Mouse (Mus musculus) megakaryocyte, embryonic 14.5 days (primary cell): ENCODE measurements at regions not wholly inside any gene's neighbourhood (a gene's known extent, or its start where the extent isn't known, plus 50 kb on each side); places are given as distances from the start of the nearest gene placed in this dataset.
"Not testable (repeated sequence)": the region's sequence is repeated elsewhere in the genome, so short reads cannot be mapped to it uniquely, and the experiment has no call there.

ENCODE experiments used
- H3K27me3 ChIP-seq: replicated peaks from 2 replicates; pipeline ENCODE3; 2012; ENCODE audit warnings: inconsistent platforms
- H3K36me3 ChIP-seq: replicated peaks from 2 replicates; pipeline ENCODE3; 2012; ENCODE audit warnings: low read length, inconsistent platforms, mixed read lengths
- H3K4me1 ChIP-seq: 2 replicates; pipeline ENCODE4 v1.6.1; 2012; ENCODE audit warnings: inconsistent platforms
- H3K4me3 ChIP-seq: replicated peaks from 2 replicates; pipeline ENCODE3; 2012; ENCODE audit warnings: moderate library complexity, mild to moderate bottlenecking, inconsistent platforms
- H3K9me3 ChIP-seq: 2 replicates; pipeline ENCODE4 v1.6.1; 2012; ENCODE audit warnings: inconsistent platforms
- FLI1 ChIP-seq: IDR thresholded peaks from 2 replicates; pipeline ENCODE4 v1.6.1; 2012; ENCODE audit warnings: low read length, inconsistent platforms, mixed read lengths
- GATA1 ChIP-seq: IDR thresholded peaks from 3 replicates; pipeline ENCODE4 v1.6.1; 2012; ENCODE audit warnings: mixed read lengths, low read length, inconsistent platforms, borderline replicate concordance

- no peaks in the 10 kb centered on the region for H3K27me3 ChIP-seq
- peaks cover 7% of the 10 kb centered on the region for H3K4me1 ChIP-seq
- TF ChIP-seq FLI1: no peak
- TF ChIP-seq GATA1: no peak
- peaks cover 5% of the 10 kb centered on the region; the same call in 1 of the 2 replicates for H3K9me3 ChIP-seq
- H3K36me3 ChIP-seq: no peaks in the 10 kb centered on the region
- H3K4me3 ChIP-seq: no peak overlapping the region
Measured at GRCm38 (mm10) chr13:5696377-5696776, 164.9 kb upstream of the Klf6 start.

- H3K9me3 ChIP-seq, H3K36me3 ChIP-seq, H3K4me3 ChIP-seq, H3K27me3 ChIP-seq: not testable (repeated sequence)
- peaks cover 13% of the 10 kb centered on the region for H3K4me1 ChIP-seq
Measured at GRCm38 (mm10) chr13:5697329-5697728, 164.0 kb upstream of the Klf6 start.

GRCm38 (mm10) chr13:5702071-5702470 is 159.2 kb upstream of the Klf6 start:
- Histone ChIP-seq H3K4me1 (peaks cover 27% of the 10 kb centered on the region), H3K36me3 (no peaks in the 10 kb centered on the region), H3K27me3 (no peaks in the 10 kb centered on the region), H3K4me3 (no peak overlapping the region), H3K9me3 (no peaks in the 10 kb centered on the region)
- TF ChIP-seq FLI1: no peak
- TF ChIP-seq GATA1: no peak

- TF ChIP-seq GATA1 (no peak), FLI1 (no peak)
- no peaks in the 10 kb centered on the region for H3K9me3 ChIP-seq
- H3K27me3 ChIP-seq: no peaks in the 10 kb centered on the region
- H3K4me1 ChIP-seq: peaks cover 27% of the 10 kb centered on the region
- no peak overlapping the region for H3K4me3 ChIP-seq
- H3K36me3 ChIP-seq: no peaks in the 10 kb centered on the region
Measured at GRCm38 (mm10) chr13:5704991-5705390, 156.3 kb upstream of the Klf6 start.

GRCm38 (mm10) chr13:5711646-5712045 is 149.6 kb upstream of the Klf6 start:
- TF ChIP-seq FLI1: no peak
- TF ChIP-seq GATA1: no peak
- no peaks in the 10 kb centered on the region for H3K36me3 ChIP-seq

GRCm38 (mm10) chr13:5713195-5713863 is 148.0 kb upstream of the Klf6 start:
- TF ChIP-seq GATA1: no peak
- TF ChIP-seq FLI1: no peak

More at GRCm38 (mm10) chr13:5711646-5712045, 149.6 kb upstream of the Klf6 start:
- Histone ChIP-seq H3K27me3 (no peaks in the 10 kb centered on the region), H3K4me1 (peaks cover 25% of the 10 kb centered on the region), H3K9me3 (no peaks in the 10 kb centered on the region), H3K4me3 (no peak overlapping the region)

GRCm38 (mm10) chr13:5714191-5714591 is 147.1 kb upstream of the Klf6 start:
- Histone ChIP-seq H3K4me1 (peaks cover 30% of the 10 kb centered on the region), H3K4me3 (peak overlapping the region; percentile 88), H3K36me3 (no peaks in the 10 kb centered on the region), H3K9me3 (no peaks in the 10 kb centered on the region), H3K27me3 (no peaks in the 10 kb centered on the region)
- no peak for TF ChIP-seq FLI1
- no peak for TF ChIP-seq GATA1

More at GRCm38 (mm10) chr13:5713195-5713863, 148.0 kb upstream of the Klf6 start:
- peaks cover 30% of the 10 kb centered on the region for H3K4me1 ChIP-seq
- no peaks in the 10 kb centered on the region for H3K9me3 ChIP-seq
- H3K36me3 ChIP-seq: no peaks in the 10 kb centered on the region
- H3K27me3 ChIP-seq: no peaks in the 10 kb centered on the region
- H3K4me3 ChIP-seq: no peak overlapping the region

- Histone ChIP-seq H3K9me3 (no peaks in the 10 kb centered on the region), H3K36me3 (no peaks in the 10 kb centered on the region), H3K27me3 (no peaks in the 10 kb centered on the region), H3K4me3 (peak overlapping the region; percentile 7), H3K4me1 (peaks cover 30% of the 10 kb centered on the region)
- no peak for TF ChIP-seq FLI1
- no peak for TF ChIP-seq GATA1
Measured at GRCm38 (mm10) chr13:5714793-5715192, 146.5 kb upstream of the Klf6 start.

GRCm38 (mm10) chr13:5716749-5717148 is 144.5 kb upstream of the Klf6 start:
- H3K4me1 ChIP-seq: peaks cover 30% of the 10 kb centered on the region
- no peak for TF ChIP-seq FLI1
- TF ChIP-seq GATA1: no peak
- no peaks in the 10 kb centered on the region for H3K9me3 ChIP-seq
- H3K27me3 ChIP-seq: no peaks in the 10 kb centered on the region
- no peaks in the 10 kb centered on the region for H3K36me3 ChIP-seq
- H3K4me3 ChIP-seq: peak overlapping the region; percentile 10

GRCm38 (mm10) chr13:5723319-5723718 is 138.0 kb upstream of the Klf6 start:
- Histone ChIP-seq H3K27me3 (no peaks in the 10 kb centered on the region), H3K36me3 (no peaks in the 10 kb centered on the region), H3K4me3 (no peak overlapping the region), H3K4me1 (peaks cover 8% of the 10 kb centered on the region), H3K9me3 (no peaks in the 10 kb centered on the region)
- TF ChIP-seq GATA1 (no peak), FLI1 (no peak)

- H3K36me3 ChIP-seq: no peaks in the 10 kb centered on the region
- TF ChIP-seq FLI1: no peak
- TF ChIP-seq GATA1: no peak
- no peaks in the 10 kb centered on the region for H3K27me3 ChIP-seq
- no peaks in the 10 kb centered on the region for H3K9me3 ChIP-seq
- H3K4me1 ChIP-seq: peaks cover 8% of the 10 kb centered on the region
- H3K4me3 ChIP-seq: no peak overlapping the region
Measured at GRCm38 (mm10) chr13:5724364-5724763, 136.9 kb upstream of the Klf6 start.
